Mouse (Mus musculus) lung, embryonic 16.5 days (tissue): ENCODE data around the gene Il17c. TPM values are rescaled to one million over a fixed set of nuclear protein-coding genes. Genes with fewer than 3 reads are reported as not detected.

Experiments
- ATAC-seq: fragments of 200-750 bp; cut with Nextera tagmentation; 2 replicates; pipeline ENCODE4 v1.8.0; 2017; ENCODE audit warnings: low read depth, mild to moderate bottlenecking, moderate library complexity
- H3K27ac ChIP-seq: fragments of 300-500 bp; sonication (generic); 2 replicates; pipeline ENCODE4 v1.5.1; 2014; ENCODE audit warnings: mild to moderate bottlenecking, control low read depth, low read length
- H3K27me3 ChIP-seq: fragments of 300-500 bp; sonication (generic); 2 replicates; pipeline ENCODE4 v1.6.1; 2014; ENCODE audit warnings: low read depth, low read length, mixed read lengths; ENCODE audit not compliant: control insufficient read depth, insufficient read depth
- H3K36me3 ChIP-seq: fragments of 300-500 bp; sonication (generic); 2 replicates; pipeline ENCODE4 v1.6.1; 2014; ENCODE audit warnings: low read length; ENCODE audit not compliant: control insufficient read depth, insufficient read depth
- H3K4me1 ChIP-seq: fragments of 300-500 bp; sonication (generic); replicated peaks from 2 replicates; pipeline ENCODE4 v1.6.1; 2014; ENCODE audit warnings: low read length, mixed read lengths; ENCODE audit not compliant: control insufficient read depth, insufficient read depth
- H3K4me2 ChIP-seq: fragments of 300-500 bp; sonication (generic); 2 replicates; pipeline ENCODE4 v1.6.1; 2014; ENCODE audit warnings: low read depth, low read length, control low read depth
- H3K4me3 ChIP-seq: fragments of 300-500 bp; sonication (generic); 2 replicates; pipeline ENCODE4 v1.5.1; 2014; ENCODE audit warnings: mild to moderate bottlenecking, low read length, control low read depth
- H3K9ac ChIP-seq: fragments of 300-500 bp; sonication (generic); 2 replicates; pipeline ENCODE4 v1.6.1; 2014; ENCODE audit warnings: low read length, control low read depth
- H3K9me3 ChIP-seq: fragments of 300-500 bp; sonication (generic); 2 replicates; pipeline ENCODE4 v1.6.1; 2016; ENCODE audit warnings: low read length; ENCODE audit not compliant: control insufficient read depth
- WGBS: fragments of 180-500 bp; shearing (Covaris S2); extraction: QIAGEN DNeasy Blood & Tissue Kit; methylation state at CpG from one replicate; pipeline ENCODE4 v1.1.7; 2014; 5-methylcytosine and 5-hydroxymethylcytosine counted together
- polyA plus RNA-seq: library from polyadenylated mRNA; unstranded; fragments of >200 nt; fragmentation: Nextera tagmentation; extraction: Ambion mirVana; gene quantifications from 2 replicates; pipeline ENCODE4 v1.2.1, GENCODE M21; 2015

The Il17c gene
- polyA plus RNA-seq, 1 experiment from 2014 or later, result not detected

DNA sequence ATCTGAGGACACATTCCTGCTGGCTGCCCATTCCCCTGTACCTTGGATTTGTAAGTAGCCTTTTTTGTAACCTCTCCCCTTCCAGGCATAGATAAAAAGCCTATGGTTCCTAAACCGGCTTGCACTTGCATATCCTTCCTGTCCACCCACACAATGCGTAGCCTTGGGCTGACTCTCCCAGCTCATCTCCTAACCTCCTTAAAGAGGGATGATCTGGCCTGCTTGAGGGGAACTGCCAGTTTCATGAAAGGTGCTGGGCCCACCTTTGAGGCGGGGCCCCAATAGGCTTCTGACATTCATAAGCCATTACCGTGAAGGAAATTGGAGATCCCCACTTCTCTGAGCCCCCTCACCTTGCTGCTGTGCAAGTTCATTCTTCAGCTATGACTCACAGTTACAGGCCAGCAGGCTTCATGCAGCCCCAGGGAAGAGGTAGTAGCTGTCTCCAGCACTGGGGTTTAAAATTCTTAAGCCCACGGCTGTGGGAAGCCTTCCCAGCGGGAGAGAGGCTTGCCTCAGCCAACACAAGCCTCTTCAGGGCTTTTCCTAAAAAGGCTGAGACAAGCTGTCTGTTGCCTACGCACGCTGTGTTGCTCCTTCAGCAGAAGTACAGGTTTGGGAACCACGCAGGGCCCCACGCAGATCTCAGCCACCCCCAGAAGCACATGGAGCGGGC is 39.8 kb downstream of the Il17c start:
- Histone ChIP-seq H3K4me2 (no peak overlapping the region), H3K4me3 (no peak overlapping the region), H3K9ac (no peak overlapping the region), H3K4me1 (peaks cover 16% of the 10 kb centered on the region), H3K27ac (no peak overlapping the region), H3K9me3 (no peaks in the 10 kb centered on the region), H3K36me3 (peaks cover 3% of the 10 kb centered on the region), H3K27me3 (peaks cover 30% of the 10 kb centered on the region)
- WGBS, result 57% methylated on average over 11 of the region's 11 CpGs
- ATAC-seq, result no peak

DNA sequence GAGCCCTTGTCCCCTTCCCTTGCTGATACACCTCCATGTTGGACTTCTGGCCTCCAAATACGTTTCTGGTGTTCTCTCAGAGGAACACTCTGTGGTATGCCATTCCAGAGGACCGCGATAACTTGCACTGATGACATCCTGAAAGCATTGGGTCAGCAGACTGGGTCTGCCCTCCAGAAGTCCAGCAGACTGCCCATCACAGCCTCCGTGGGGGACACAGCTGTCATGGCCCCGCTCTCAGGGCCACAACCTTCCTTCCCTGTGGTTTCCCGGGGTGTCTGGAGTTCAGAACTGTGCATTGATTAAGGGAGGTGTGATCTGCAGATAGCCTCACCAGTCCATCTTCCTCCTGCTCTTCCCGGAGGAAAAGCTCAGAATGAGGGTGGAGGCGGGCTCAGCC is 40.7 kb downstream of the Il17c start:
- no peak overlapping the region for H3K4me3 ChIP-seq
- H3K4me2 ChIP-seq, result no peak overlapping the region
- 55% methylated on average over 8 of the region's 8 CpGs for WGBS
- no peak overlapping the region for H3K27ac ChIP-seq
- H3K4me1 ChIP-seq, result peaks cover 16% of the 10 kb centered on the region
- peaks cover 28% of the 10 kb centered on the region for H3K27me3 ChIP-seq
- H3K36me3 ChIP-seq, result peaks cover 7% of the 10 kb centered on the region
- H3K9me3 ChIP-seq, result no peaks in the 10 kb centered on the region
- no peak for ATAC-seq
- H3K9ac ChIP-seq, result no peak overlapping the region

DNA sequence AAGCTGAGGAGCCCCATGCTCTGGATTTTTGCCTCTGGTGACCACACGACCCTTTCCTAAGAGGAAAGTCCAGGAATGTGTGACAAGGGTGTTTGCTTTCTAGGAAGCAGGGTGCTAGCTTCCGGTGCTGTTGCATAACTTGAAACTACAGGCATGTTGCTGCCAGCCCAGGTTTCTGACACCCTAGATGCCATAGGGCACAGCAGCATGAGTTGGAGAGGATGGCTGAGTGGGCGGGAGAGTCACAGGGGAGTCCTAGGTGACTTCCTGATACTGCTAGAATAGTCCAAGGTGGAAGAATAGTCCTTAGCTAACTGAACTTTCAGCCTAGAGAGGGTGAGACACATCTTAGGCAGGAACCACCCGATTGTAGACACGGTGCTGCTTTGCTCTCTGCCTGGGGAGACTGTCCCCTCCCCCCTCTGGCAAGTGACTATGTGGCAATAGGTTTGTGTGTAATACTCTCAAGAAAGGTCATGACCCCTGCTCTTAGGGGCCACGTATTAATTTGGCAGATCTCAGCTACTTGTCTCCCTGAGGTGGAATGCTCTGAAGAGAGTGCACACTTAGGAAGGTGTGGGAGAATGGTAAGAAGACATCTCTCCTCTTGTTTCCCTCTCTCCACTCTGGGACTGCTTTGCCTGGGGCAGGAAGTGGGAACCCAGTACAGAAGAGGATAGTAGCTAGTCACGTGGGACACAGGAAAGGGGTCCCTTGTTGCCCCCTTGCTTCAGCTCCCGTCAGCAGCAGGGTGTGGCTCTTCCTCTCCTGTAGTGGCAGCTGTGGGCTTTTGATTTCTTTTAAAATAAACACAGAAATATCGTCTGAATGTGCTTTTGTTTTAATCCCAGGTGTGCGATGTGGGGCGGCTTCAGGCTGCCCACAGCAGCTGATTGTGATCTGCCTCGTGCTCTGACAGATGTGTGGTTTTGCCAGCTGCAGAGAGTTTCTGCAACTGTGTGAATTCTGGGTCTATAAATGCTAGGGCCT is 42.1 kb downstream of the Il17c start:
- H3K4me3 ChIP-seq, result no peak overlapping the region
- peaks cover 25% of the 10 kb centered on the region for H3K27me3 ChIP-seq
- H3K9ac ChIP-seq, result no peak overlapping the region
- peak; percentile 21; the same call in 1 of the 2 replicates for ATAC-seq
- peaks cover 16% of the 10 kb centered on the region for H3K4me1 ChIP-seq
- H3K36me3 ChIP-seq, result peaks cover 12% of the 10 kb centered on the region
- H3K4me2 ChIP-seq, result no peak overlapping the region; the same call in 1 of the 2 replicates
- no peaks in the 10 kb centered on the region for H3K9me3 ChIP-seq
- WGBS, result 24% methylated on average over 12 of the region's 12 CpGs
- H3K27ac ChIP-seq, result peak overlapping the region; percentile 42; the same call in 1 of the 2 replicates

DNA sequence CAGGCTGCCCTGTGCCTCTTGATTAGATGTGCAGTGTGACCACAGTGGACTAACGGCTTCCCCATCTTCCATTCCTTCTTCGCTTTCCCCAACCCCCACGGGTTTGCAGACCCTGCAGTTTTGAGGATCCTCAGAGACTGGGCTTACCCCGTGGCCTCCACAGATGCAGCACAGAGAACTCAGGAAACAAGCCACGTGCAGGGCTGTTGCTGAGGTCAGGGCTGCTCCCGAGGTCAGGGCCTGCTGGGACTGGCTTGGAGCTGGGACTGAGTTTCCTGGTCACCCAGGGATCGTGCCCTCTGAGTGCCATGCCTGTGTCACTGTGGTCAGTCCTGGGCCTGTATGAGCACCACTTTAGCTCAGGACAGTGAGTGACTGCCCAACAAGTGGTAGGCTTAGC is 43.2 kb downstream of the Il17c start:
- no peak overlapping the region for H3K27ac ChIP-seq
- H3K4me2 ChIP-seq, result no peak overlapping the region
- H3K27me3 ChIP-seq, result peaks cover 20% of the 10 kb centered on the region
- H3K4me1 ChIP-seq, result peaks cover 16% of the 10 kb centered on the region
- H3K9me3 ChIP-seq, result no peaks in the 10 kb centered on the region
- 68% methylated on average over 7 of the region's 7 CpGs for WGBS
- no peak overlapping the region for H3K9ac ChIP-seq
- H3K36me3 ChIP-seq, result peaks cover 12% of the 10 kb centered on the region
- H3K4me3 ChIP-seq, result no peak overlapping the region
- no peak for ATAC-seq

DNA sequence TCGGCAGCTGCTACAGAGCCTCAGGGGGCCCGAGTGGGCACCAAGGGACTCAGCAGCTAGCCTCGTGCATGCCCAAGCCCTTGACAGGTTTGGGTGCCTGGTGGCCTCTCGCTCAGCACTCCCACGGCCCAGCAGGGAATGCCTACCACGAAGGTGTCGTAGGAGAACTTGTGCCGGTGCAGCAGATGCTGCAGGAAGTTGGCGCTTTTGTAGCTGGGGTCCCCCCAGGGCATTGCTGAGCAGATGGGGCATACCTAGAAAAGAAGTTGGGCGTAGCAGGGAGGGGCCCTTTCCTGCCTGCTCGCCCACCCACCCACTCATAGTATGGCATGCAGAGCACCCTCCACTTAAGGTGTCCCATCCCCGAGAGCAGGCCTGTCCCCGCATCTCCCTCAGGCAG is 46.0 kb downstream of the Il17c start:
- Histone ChIP-seq H3K27ac (no peak overlapping the region), H3K36me3 (peaks cover 14% of the 10 kb centered on the region)
- WGBS, result 89% methylated on average over 13 of the region's 13 CpGs

DNA sequence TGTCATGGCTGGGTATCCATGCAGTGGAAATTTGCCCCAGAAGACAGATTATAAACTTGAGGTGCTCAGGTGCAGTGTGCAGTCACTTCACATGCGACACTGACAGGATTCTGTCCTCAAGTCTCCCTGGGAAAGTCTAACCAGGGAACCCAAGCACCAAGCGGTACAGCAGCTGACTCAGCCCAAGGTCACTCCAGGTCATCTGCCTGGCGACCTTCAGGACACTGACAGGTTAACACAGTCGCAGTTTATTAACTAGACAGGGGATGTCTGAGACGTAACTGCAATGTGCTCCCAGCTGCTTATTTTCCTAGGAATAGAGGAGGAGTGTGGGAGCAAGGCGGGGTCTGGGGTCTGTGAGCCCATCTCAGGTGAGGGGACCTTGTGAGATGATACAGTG is 47.6 kb downstream of the Il17c start:
- WGBS, result 80% methylated on average over 6 of the region's 6 CpGs
- Histone ChIP-seq H3K9ac (no peak overlapping the region), H3K36me3 (peaks cover 14% of the 10 kb centered on the region), H3K4me3 (no peak overlapping the region), H3K4me1 (no peaks in the 10 kb centered on the region; the same call in 1 of the 2 replicates), H3K9me3 (no peaks in the 10 kb centered on the region), H3K27ac (no peak overlapping the region), H3K4me2 (no peak overlapping the region), H3K27me3 (no peaks in the 10 kb centered on the region)
- ATAC-seq, result no peak

More for the DNA sequence above, 46.0 kb downstream of the Il17c start:
- H3K4me3 ChIP-seq, result no peak overlapping the region
- no peak overlapping the region for H3K9ac ChIP-seq
- H3K4me1 ChIP-seq, result peaks cover 9% of the 10 kb centered on the region
- no peak overlapping the region for H3K4me2 ChIP-seq
- H3K27me3 ChIP-seq, result no peaks in the 10 kb centered on the region
- no peak for ATAC-seq
- no peaks in the 10 kb centered on the region for H3K9me3 ChIP-seq

DNA sequence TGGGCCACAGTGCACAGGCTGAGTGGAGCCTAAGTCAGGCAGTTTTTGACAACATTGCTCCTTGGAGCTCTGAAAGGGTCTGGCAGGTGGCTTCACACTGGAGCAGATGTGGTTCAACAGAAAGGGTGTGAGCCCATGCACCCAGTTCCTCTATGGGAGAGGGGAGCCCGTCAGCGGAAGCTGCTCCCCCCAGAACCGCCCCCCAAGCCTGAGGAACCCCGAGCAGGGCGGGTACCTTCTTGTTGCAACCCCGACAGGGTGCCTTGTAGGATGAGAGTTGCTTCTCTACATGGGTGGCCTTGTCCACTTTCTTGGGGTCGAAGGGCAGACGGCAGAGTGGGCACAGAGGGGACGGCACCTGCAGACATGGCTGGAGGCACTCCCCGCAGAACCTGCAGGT is 48.1 kb downstream of the Il17c start:
- H3K36me3 ChIP-seq, result peaks cover 14% of the 10 kb centered on the region
- no peak overlapping the region for H3K4me2 ChIP-seq

DNA sequence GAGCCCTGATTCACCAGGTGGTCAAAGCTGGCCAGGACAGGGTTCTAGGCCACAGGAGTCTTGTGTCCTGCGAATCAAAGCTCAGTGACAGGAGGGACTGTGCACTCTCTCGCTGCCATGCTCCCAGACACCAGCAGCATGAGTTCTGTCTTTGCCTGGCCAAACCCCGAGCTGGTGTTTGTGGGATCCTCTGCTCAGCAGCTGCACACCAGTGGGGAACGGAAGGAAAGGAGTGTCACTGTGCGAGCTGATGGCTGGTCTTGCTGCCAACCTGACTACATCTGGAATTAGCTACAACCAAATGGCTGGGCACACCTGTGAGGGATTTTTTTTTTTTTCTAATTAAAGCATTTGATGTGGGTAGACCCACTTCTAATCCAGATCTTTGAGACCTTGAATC is 48.9 kb downstream of the Il17c start:
- peaks cover 14% of the 10 kb centered on the region for H3K36me3 ChIP-seq
- H3K9ac ChIP-seq, result no peak overlapping the region
- no peaks in the 10 kb centered on the region for H3K27me3 ChIP-seq
- WGBS, result 74% methylated on average over 5 of the region's 5 CpGs
- H3K9me3 ChIP-seq, result no peaks in the 10 kb centered on the region
- H3K4me3 ChIP-seq, result no peak overlapping the region
- no peak overlapping the region for H3K4me2 ChIP-seq
- H3K27ac ChIP-seq, result no peak overlapping the region
- ATAC-seq, result no peak
- peaks cover 6% of the 10 kb centered on the region for H3K4me1 ChIP-seq

More for the DNA sequence above, 48.1 kb downstream of the Il17c start:
- Histone ChIP-seq H3K9ac (no peak overlapping the region), H3K27me3 (no peaks in the 10 kb centered on the region), H3K9me3 (no peaks in the 10 kb centered on the region), H3K27ac (no peak overlapping the region), H3K4me3 (no peak overlapping the region), H3K4me1 (peaks cover 5% of the 10 kb centered on the region)
- 79% methylated on average over 10 of the region's 10 CpGs for WGBS
- ATAC-seq, result no peak
